Mouse (Mus musculus) neural tube, embryonic 14.5 days (tissue): ENCODE measurements around the gene Yy1. TPM values are rescaled to one million over a fixed set of nuclear protein-coding genes. Genes with fewer than 3 reads are reported as not detected.

ENCODE experiments used
- ATAC-seq: fragments of 200-750 bp; cut with Nextera tagmentation; 2 replicates; pipeline ENCODE4 v1.8.0; 2017; ENCODE audit warnings: low read depth, mild to moderate bottlenecking, moderate TSS enrichment, moderate library complexity
- H3K27ac ChIP-seq: fragments of 300-500 bp; sonication (generic); 2 replicates; pipeline ENCODE4 v1.5.1; 2014; ENCODE audit warnings: low read depth, mild to moderate bottlenecking, control low read depth, low read length, moderate library complexity, mixed read lengths
- H3K27me3 ChIP-seq: fragments of 300-500 bp; sonication (generic); 2 replicates; pipeline ENCODE4 v1.6.1; 2014; ENCODE audit warnings: low read length; ENCODE audit not compliant: control insufficient read depth, insufficient read depth
- H3K36me3 ChIP-seq: fragments of 300-500 bp; sonication (generic); 2 replicates; pipeline ENCODE4 v1.6.1; 2014; ENCODE audit warnings: low read length, mixed read lengths; ENCODE audit not compliant: control insufficient read depth, insufficient read depth
- H3K4me1 ChIP-seq: fragments of 300-500 bp; sonication (generic); 2 replicates; pipeline ENCODE4 v1.6.1; 2014; ENCODE audit warnings: low read length; ENCODE audit not compliant: control insufficient read depth, insufficient read depth
- H3K4me2 ChIP-seq: fragments of 300-500 bp; sonication (generic); 2 replicates; pipeline ENCODE4 v1.6.1; 2014; ENCODE audit warnings: mild to moderate bottlenecking, low read depth, low read length, control low read depth
- H3K4me3 ChIP-seq: fragments of 300-500 bp; sonication (generic); 2 replicates; pipeline ENCODE4 v1.5.1; 2014; ENCODE audit warnings: low read depth, low read length, control low read depth, mixed read lengths
- H3K9ac ChIP-seq: fragments of 300-500 bp; sonication (generic); replicated peaks from 2 replicates; pipeline ENCODE4 v1.6.1; 2014; ENCODE audit warnings: low read depth, mild to moderate bottlenecking, control low read depth, low read length, mixed read lengths
- H3K9me3 ChIP-seq: fragments of 300-500 bp; sonication (generic); 2 replicates; pipeline ENCODE4 v1.6.1; 2016; ENCODE audit warnings: low read length; ENCODE audit not compliant: control insufficient read depth
- WGBS: fragments of 180-500 bp; shearing (Covaris S2); extraction: QIAGEN DNeasy Blood & Tissue Kit; methylation state at CpG from one replicate; pipeline ENCODE4 v1.1.7; 2014; 5-methylcytosine and 5-hydroxymethylcytosine counted together
- polyA plus RNA-seq: library from polyadenylated mRNA; unstranded; fragments of >200 nt; fragmentation: Nextera tagmentation; extraction: Ambion mirVana; gene quantifications from 2 replicates; pipeline ENCODE4 v1.2.1, GENCODE M21; 2014

The Yy1 gene
- polyA plus RNA-seq: 14.9 and 15.2 TPM in 2 replicates

GRCm38 (mm10) chr12:108792546-108793452 lies at the start of gene Yy1:
TSS of gene Yy1 (plus strand) at chr12:108792973.
- H3K36me3 ChIP-seq: no peaks in the 10 kb centered on the region
- no peaks in the 10 kb centered on the region for H3K9me3 ChIP-seq
- no peaks in the 10 kb centered on the region; the same call in 1 of the 2 replicates for H3K27me3 ChIP-seq
- H3K4me2 ChIP-seq: peak within 1 kb of the TSS; percentile 50
- H3K9ac ChIP-seq: peak within 1 kb of the TSS; percentile 92
- peak; percentile 94 for ATAC-seq
- under 1% methylated on average over 65 of the region's 127 CpGs for WGBS
- peak within 1 kb of the TSS; percentile 99 for H3K4me3 ChIP-seq
- peak within 1 kb of the TSS; percentile 98 for H3K27ac ChIP-seq
- peaks cover 25% of the 10 kb centered on the region for H3K4me1 ChIP-seq

GRCm38 (mm10) chr12:108745990-108746389 lies 46.8 kb upstream of the Yy1 start:
- Histone ChIP-seq H3K9ac (no peak overlapping the region), H3K36me3 (no peaks in the 10 kb centered on the region), H3K27ac (no peak overlapping the region), H3K4me1 (no peaks in the 10 kb centered on the region), H3K9me3 (no peaks in the 10 kb centered on the region), H3K4me3 (no peak overlapping the region), H3K4me2 (no peak overlapping the region), H3K27me3 (no peaks in the 10 kb centered on the region)
- no peak for ATAC-seq

- no peak overlapping the region for H3K27ac ChIP-seq
- H3K9me3 ChIP-seq: no peaks in the 10 kb centered on the region
- no peaks in the 10 kb centered on the region for H3K36me3 ChIP-seq
- H3K4me2 ChIP-seq: no peak overlapping the region
- H3K27me3 ChIP-seq: no peaks in the 10 kb centered on the region
- H3K9ac ChIP-seq: no peak overlapping the region
- ATAC-seq: no peak
- 81% methylated on average over 6 of the region's 6 CpGs for WGBS
- no peak overlapping the region for H3K4me3 ChIP-seq
- no peaks in the 10 kb centered on the region for H3K4me1 ChIP-seq
Measured at GRCm38 (mm10) chr12:108749019-108749418, 43.8 kb upstream of the Yy1 start.

- no peaks in the 10 kb centered on the region for H3K9me3 ChIP-seq
- no peak overlapping the region for H3K9ac ChIP-seq
- WGBS: 88% methylated on average over 9 of the region's 9 CpGs
- no peak overlapping the region for H3K4me2 ChIP-seq
- no peak overlapping the region for H3K27ac ChIP-seq
- no peaks in the 10 kb centered on the region for H3K4me1 ChIP-seq
- ATAC-seq: no peak
- no peaks in the 10 kb centered on the region for H3K36me3 ChIP-seq
- H3K27me3 ChIP-seq: no peaks in the 10 kb centered on the region
- no peak overlapping the region for H3K4me3 ChIP-seq
Measured at GRCm38 (mm10) chr12:108749454-108749853, 43.3 kb upstream of the Yy1 start.

- H3K36me3 ChIP-seq: no peaks in the 10 kb centered on the region
- H3K9ac ChIP-seq: no peak overlapping the region
- 84% methylated on average over 3 of the region's 3 CpGs for WGBS
- no peaks in the 10 kb centered on the region for H3K27me3 ChIP-seq
- no peaks in the 10 kb centered on the region for H3K4me1 ChIP-seq
- ATAC-seq: no peak
- no peak overlapping the region for H3K4me2 ChIP-seq
- H3K4me3 ChIP-seq: no peak overlapping the region
- no peaks in the 10 kb centered on the region for H3K9me3 ChIP-seq
- no peak overlapping the region for H3K27ac ChIP-seq
Measured at GRCm38 (mm10) chr12:108750226-108750625, 42.5 kb upstream of the Yy1 start.

- Histone ChIP-seq H3K27ac (no peak overlapping the region), H3K4me3 (no peak overlapping the region), H3K4me2 (no peak overlapping the region), H3K4me1 (no peaks in the 10 kb centered on the region), H3K9ac (no peak overlapping the region), H3K36me3 (no peaks in the 10 kb centered on the region), H3K9me3 (no peaks in the 10 kb centered on the region), H3K27me3 (no peaks in the 10 kb centered on the region)
- WGBS: 48% methylated on average over 9 of the region's 9 CpGs
- ATAC-seq: no peak
Measured at GRCm38 (mm10) chr12:108751790-108752189, 41.0 kb upstream of the Yy1 start.

GRCm38 (mm10) chr12:108755141-108755540 lies 37.6 kb upstream of the Yy1 start:
- no peaks in the 10 kb centered on the region for H3K27me3 ChIP-seq
- WGBS: 81% methylated on average over 21 of the region's 21 CpGs
- ATAC-seq: no peak
- H3K4me3 ChIP-seq: no peak overlapping the region
- H3K27ac ChIP-seq: no peak overlapping the region
- no peaks in the 10 kb centered on the region for H3K9me3 ChIP-seq
- H3K4me2 ChIP-seq: no peak overlapping the region
- no peaks in the 10 kb centered on the region for H3K36me3 ChIP-seq
- no peak overlapping the region for H3K9ac ChIP-seq
- H3K4me1 ChIP-seq: peaks cover 3% of the 10 kb centered on the region; the same call in 1 of the 2 replicates

GRCm38 (mm10) chr12:108756611-108757010 lies 36.2 kb upstream of the Yy1 start:
- no peak for ATAC-seq
- H3K9me3 ChIP-seq: no peaks in the 10 kb centered on the region
- peaks cover 3% of the 10 kb centered on the region; the same call in 1 of the 2 replicates for H3K4me1 ChIP-seq
- no peak overlapping the region for H3K4me2 ChIP-seq
- no peak overlapping the region for H3K4me3 ChIP-seq
- 88% methylated on average over 10 of the region's 10 CpGs for WGBS
- H3K36me3 ChIP-seq: no peaks in the 10 kb centered on the region
- no peaks in the 10 kb centered on the region for H3K27me3 ChIP-seq
- no peak overlapping the region for H3K27ac ChIP-seq
- H3K9ac ChIP-seq: no peak overlapping the region

- under 1% methylated on average over 41 of the region's 41 CpGs for WGBS
- peaks cover 3% of the 10 kb centered on the region; the same call in 1 of the 2 replicates for H3K4me1 ChIP-seq
- H3K36me3 ChIP-seq: no peaks in the 10 kb centered on the region
- peak overlapping the region; percentile 63 for H3K9ac ChIP-seq
- peak overlapping the region; percentile 72 for H3K4me2 ChIP-seq
- H3K27ac ChIP-seq: peak overlapping the region; percentile 35; the same call in 1 of the 2 replicates
- ATAC-seq: peak; percentile 97
- H3K9me3 ChIP-seq: no peaks in the 10 kb centered on the region
- H3K27me3 ChIP-seq: no peaks in the 10 kb centered on the region
- H3K4me3 ChIP-seq: peak overlapping the region; percentile 60
Measured at GRCm38 (mm10) chr12:108757717-108758257, 35.0 kb upstream of the Yy1 start.
